Mouse (Mus musculus): Measurements from ENCODE around the gene Scly. TPM values are rescaled to one million over a fixed set of nuclear protein-coding genes. Genes with fewer than 3 reads are reported as not detected.

Gene Scly
- total RNA-seq, 2 experiments from 2014 or later: 6.9 to 18.8 TPM

- no peak for ATAC-seq (replicated peaks; ENCODE audit: low FRiP score, poor library complexity, severe bottlenecking)
Measured at GRCm38 (mm10) chr1:91350841-91351240, 52.7 kb downstream of the Scly start, which contains the start of gene Klhl30. TSS of gene Klhl30 (plus strand) at chr1:91351016.

GRCm38 (mm10) chr1:91351249-91351648, 53.1 kb downstream of the Scly start:
- ATAC-seq (replicated peaks; ENCODE audit: low FRiP score, poor library complexity, severe bottlenecking): no peak

- no peak for ATAC-seq (replicated peaks; ENCODE audit: low FRiP score, poor library complexity, severe bottlenecking)
Measured at GRCm38 (mm10) chr1:91352277-91352676, 54.1 kb downstream of the Scly start.

DNA sequence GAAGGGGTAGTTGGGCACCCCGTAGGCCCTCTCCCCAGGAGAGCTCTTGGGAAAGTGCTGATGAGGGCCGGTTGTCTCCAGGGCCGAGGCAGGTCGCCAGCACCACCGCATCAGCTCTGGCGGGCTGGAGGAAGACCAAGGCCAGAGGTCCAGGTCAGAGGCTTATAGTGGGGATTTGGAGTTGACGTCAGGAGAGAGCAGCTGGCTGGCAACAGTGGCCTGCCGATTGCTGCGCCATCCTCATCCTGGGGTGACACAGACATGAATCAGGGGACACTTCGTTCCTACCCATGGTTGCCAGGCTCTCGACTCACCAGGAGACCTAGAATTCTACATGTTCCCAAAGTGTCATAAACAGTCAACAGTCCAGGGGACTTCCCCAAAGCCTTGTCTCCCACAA, 58.0 kb downstream of the Scly start:
- ATAC-seq (replicated peaks; ENCODE audit: low FRiP score, poor library complexity, severe bottlenecking): no peak

GRCm38 (mm10) chr1:91362113-91362512, 64.0 kb downstream of the Scly start:
- ATAC-seq (replicated peaks; ENCODE audit: low FRiP score, poor library complexity, severe bottlenecking): no peak

DNA sequence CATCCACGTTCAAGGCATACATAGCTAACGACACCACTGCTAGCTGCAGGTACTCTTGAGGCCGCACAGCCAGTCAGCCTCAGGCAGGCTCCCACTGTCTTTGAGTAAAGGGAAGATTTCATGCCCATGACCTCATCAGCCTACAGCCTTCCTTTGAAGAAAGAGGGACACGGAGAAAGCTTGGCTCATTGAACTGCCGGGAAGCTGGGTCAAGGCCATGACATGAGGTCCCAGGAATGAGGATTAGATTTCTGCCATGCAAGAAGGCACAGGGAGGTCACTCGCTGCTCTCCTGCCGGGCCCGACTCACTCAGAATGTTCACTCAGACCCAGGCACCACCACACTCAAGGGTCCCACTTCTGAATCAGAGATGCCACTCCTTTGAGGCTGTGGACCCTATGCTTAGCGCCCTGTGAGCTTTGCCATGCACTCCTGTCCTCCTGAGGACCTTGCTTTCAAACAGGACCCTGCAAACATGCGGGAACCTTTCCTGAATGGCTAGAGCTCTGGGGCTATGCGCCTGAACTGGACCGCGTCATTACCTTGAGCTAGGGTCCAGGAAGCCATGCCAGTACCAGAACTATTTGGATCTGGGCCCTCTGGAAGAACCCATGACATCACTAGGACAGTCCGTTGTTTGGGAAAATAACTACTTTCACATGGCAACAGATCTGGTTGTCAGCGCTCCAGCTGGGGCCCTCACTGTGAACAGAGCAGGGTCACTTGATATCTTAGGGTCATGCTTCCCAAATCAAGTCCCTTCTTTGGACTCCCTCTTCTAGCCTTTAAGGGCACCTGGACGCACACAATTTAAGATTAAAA, 66.9 kb downstream of the Scly start:
- ATAC-seq (replicated peaks; ENCODE audit: low FRiP score, poor library complexity, severe bottlenecking): no peak

DNA sequence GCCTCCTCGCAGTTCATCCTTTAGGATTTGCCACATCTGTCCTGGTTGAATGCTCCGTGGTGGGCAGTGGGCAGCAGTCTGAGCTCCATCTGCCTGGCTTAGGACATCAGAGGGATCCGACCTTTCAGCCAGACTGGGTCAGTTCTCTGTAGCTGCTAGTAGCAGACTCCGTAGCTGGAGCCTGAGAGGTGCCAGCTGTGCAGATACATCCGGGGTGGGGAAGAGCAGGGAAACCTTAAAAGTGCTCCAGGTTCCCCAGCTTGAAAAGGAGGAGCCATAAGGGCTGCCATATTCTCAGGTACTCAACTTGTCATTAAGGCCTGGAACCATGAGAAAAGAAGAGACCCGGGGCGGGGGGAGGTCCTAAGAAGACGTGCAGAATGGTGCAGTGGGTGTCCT, 67.7 kb downstream of the Scly start:
- no peak for ATAC-seq (replicated peaks; ENCODE audit: low FRiP score, poor library complexity, severe bottlenecking)

- peak; percentile 87 for ATAC-seq (replicated peaks; ENCODE audit: low FRiP score, poor library complexity, severe bottlenecking)
Measured at GRCm38 (mm10) chr1:91366215-91367108, 68.3 kb downstream of the Scly start, which contains the start of gene Erfe. TSS of gene Erfe (plus strand) at chr1:91366430.

GRCm38 (mm10) chr1:91367295-91367694, 69.2 kb downstream of the Scly start:
- ATAC-seq (replicated peaks; ENCODE audit: low FRiP score, poor library complexity, severe bottlenecking): no peak

DNA sequence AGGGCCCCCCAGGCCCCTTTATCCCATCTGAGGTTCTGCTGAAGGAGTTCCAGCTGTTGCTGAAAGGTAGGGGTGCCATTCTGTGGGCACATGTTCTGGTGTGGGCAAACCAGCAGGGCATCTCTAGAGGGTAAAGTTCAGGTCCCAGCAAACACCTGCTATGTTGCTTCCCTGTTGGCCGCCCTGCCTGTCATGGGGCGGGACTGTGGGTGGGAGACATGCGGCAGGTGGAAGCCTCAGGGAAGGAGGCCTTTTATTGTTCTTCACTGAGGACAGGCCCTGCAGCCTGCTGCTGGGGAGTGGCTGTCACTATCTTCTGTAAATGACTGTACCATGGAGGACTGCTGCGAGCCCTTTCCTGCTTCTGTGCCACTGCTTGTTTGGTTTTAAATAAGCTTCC, 71.3 kb downstream of the Scly start:
- ATAC-seq (replicated peaks; ENCODE audit: low FRiP score, poor library complexity, severe bottlenecking): no peak

- ATAC-seq (replicated peaks; ENCODE audit: low FRiP score, poor library complexity, severe bottlenecking): no peak
Measured at GRCm38 (mm10) chr1:91370055-91370454, 71.9 kb downstream of the Scly start.

Other genes starting within 250 kb of the Scly start
- 0.58 and 8.4 TPM in 2 replicates for gene Rbm44, start 153.2 kb upstream of the Scly start, total RNA-seq (2015; ENCODE audit: low replicate concordance)
- 0.70 and 4.1 TPM in 2 replicates for gene Rbm44, start 153.2 kb upstream of the Scly start, total RNA-seq (2017; ENCODE audit: low replicate concordance)
- 25.9 and 28.2 TPM in 2 replicates for gene Ramp1, start 118.5 kb upstream of the Scly start, total RNA-seq (2015; ENCODE audit: low replicate concordance)
- gene Ramp1, start 118.5 kb upstream of the Scly start, total RNA-seq (2017; ENCODE audit: low replicate concordance): 15.9 and 17.1 TPM in 2 replicates
- gene Ube2f, start 48.0 kb upstream of the Scly start, total RNA-seq (2015; ENCODE audit: low replicate concordance): 187 and 269 TPM in 2 replicates
- 221 and 245 TPM in 2 replicates for gene Ube2f, start 48.0 kb upstream of the Scly start, total RNA-seq (2017; ENCODE audit: low replicate concordance)
- not detected in 2 replicates for gene Espnl, start 23.7 kb downstream of the Scly start, total RNA-seq (2015; ENCODE audit: low replicate concordance)
- 0.14 and 0.26 TPM in 2 replicates for gene Espnl, start 23.7 kb downstream of the Scly start, total RNA-seq (2017; ENCODE audit: low replicate concordance)
- not detected in 2 replicates for gene Klhl30, start 52.7 kb downstream of the Scly start, total RNA-seq (2015; ENCODE audit: low replicate concordance)
- gene Klhl30, start 52.7 kb downstream of the Scly start, total RNA-seq (2017; ENCODE audit: low replicate concordance): 0.51 and 0.56 TPM in 2 replicates
- gene Erfe, start 68.1 kb downstream of the Scly start, total RNA-seq (2015; ENCODE audit: low replicate concordance): 0.42 and 2.7 TPM in 2 replicates
- 0.70 TPM in 1 of 2 replicates, not detected in the other for gene Erfe, start 68.1 kb downstream of the Scly start, total RNA-seq (2017; ENCODE audit: low replicate concordance)
- 32.6 and 82.0 TPM in 2 replicates for gene Ilkap, start 100.5 kb downstream of the Scly start, total RNA-seq (2015; ENCODE audit: low replicate concordance)
- 55.6 and 70.8 TPM in 2 replicates for gene Ilkap, start 100.5 kb downstream of the Scly start, total RNA-seq (2017; ENCODE audit: low replicate concordance)
- 2.5 and 4.8 TPM in 2 replicates for gene Hes6, start 115.7 kb downstream of the Scly start, total RNA-seq (2015; ENCODE audit: low replicate concordance)
- gene Hes6, start 115.7 kb downstream of the Scly start, total RNA-seq (2017; ENCODE audit: low replicate concordance): 4.2 and 5.0 TPM in 2 replicates
- 1.9 and 2.7 TPM in 2 replicates for gene Per2, start 161.0 kb downstream of the Scly start, total RNA-seq (2015; ENCODE audit: low replicate concordance)
- gene Per2, start 161.0 kb downstream of the Scly start, total RNA-seq (2017; ENCODE audit: low replicate concordance): 1.7 and 2.0 TPM in 2 replicates
- 1.0 and 1.3 TPM in 2 replicates for gene Traf3ip1, start 196.3 kb downstream of the Scly start, total RNA-seq (2015; ENCODE audit: low replicate concordance)
- gene Traf3ip1, start 196.3 kb downstream of the Scly start, total RNA-seq (2017; ENCODE audit: low replicate concordance): 0.51 and 2.6 TPM in 2 replicates
- gene Asb1, start 242.2 kb downstream of the Scly start, total RNA-seq (2015; ENCODE audit: low replicate concordance): 106 and 120 TPM in 2 replicates
- 299 and 366 TPM in 2 replicates for gene Asb1, start 242.2 kb downstream of the Scly start, total RNA-seq (2017; ENCODE audit: low replicate concordance)

All from erythroblast, adult 5-6 weeks (primary cell).